Mouse (Mus musculus) kidney, postnatal 25 days (tissue): ENCODE data around the gene Cc2d1a.

Experiments used
- DNase-seq, 2 experiments: peaks; one replicate each; pipeline ENCODE4 v3.0.0; 2021; ENCODE audit warnings: mixed read lengths in 2 of 2

Gene Cc2d1a

GRCm38 (mm10) chr8:84177405-84177804 is 29.7 kb upstream of the Cc2d1a start:
- no peak for DNase-seq

- no peak for DNase-seq
These were observed 28.8 kb upstream of the Cc2d1a start for GRCm38 (mm10) chr8:84176560-84176959.

GRCm38 (mm10) chr8:84173861-84174260 is 26.1 kb upstream of the Cc2d1a start:
- DNase-seq = peak; percentile 52 to 64

- no peak for DNase-seq
These were observed 22.4 kb upstream of the Cc2d1a start for GRCm38 (mm10) chr8:84170096-84170495.

GRCm38 (mm10) chr8:84167696-84168095 is 20.0 kb upstream of the Cc2d1a start:
- no peak for DNase-seq

- no peak for DNase-seq
These were observed 9.9 kb upstream of the Cc2d1a start for GRCm38 (mm10) chr8:84157620-84158019.

GRCm38 (mm10) chr8:84149181-84149580 is 1.4 kb upstream of the Cc2d1a start:
- DNase-seq = no peak

GRCm38 (mm10) chr8:84148531-84148850 is 755 bp upstream of the Cc2d1a start:
- no peak for DNase-seq

- peak; percentile 56 to 79 for DNase-seq
These were observed 391 bp downstream of the Cc2d1a start for GRCm38 (mm10) chr8:84147324-84147766.

- DNase-seq = no peak
These were observed 3.0 kb downstream of the Cc2d1a start for GRCm38 (mm10) chr8:84144636-84145245.

- DNase-seq = no peak
These were observed 6.9 kb downstream of the Cc2d1a start for GRCm38 (mm10) chr8:84140838-84141237.

GRCm38 (mm10) chr8:84137848-84138247 is 9.9 kb downstream of the Cc2d1a start:
- DNase-seq = no peak

GRCm38 (mm10) chr8:84132225-84132624 is 15.5 kb downstream of the Cc2d1a start:
- no peak for DNase-seq

- DNase-seq = peak; percentile 49 to 82
These were observed 16.9 kb downstream of the Cc2d1a start for GRCm38 (mm10) chr8:84130806-84131205.

GRCm38 (mm10) chr8:84128277-84128676 is 19.5 kb downstream of the Cc2d1a start:
- no peak for DNase-seq

GRCm38 (mm10) chr8:84127202-84127901 is 20.4 kb downstream of the Cc2d1a start:
- DNase-seq = no peak

GRCm38 (mm10) chr8:84126742-84127141 is 21.0 kb downstream of the Cc2d1a start:
- DNase-seq = no peak

- no peak for DNase-seq
These were observed 22.1 kb downstream of the Cc2d1a start, which contains the start of gene Podnl1 for GRCm38 (mm10) chr8:84125656-84126055. Gene Podnl1, plus strand, starts transcription at chr8:84125989.

GRCm38 (mm10) chr8:84122151-84122550 is 25.6 kb downstream of the Cc2d1a start:
- DNase-seq = no peak

- no peak for DNase-seq
These were observed 32.1 kb downstream of the Cc2d1a start for GRCm38 (mm10) chr8:84115646-84116045.

- DNase-seq = no peak
These were observed 41.3 kb downstream of the Cc2d1a start for GRCm38 (mm10) chr8:84106216-84107040.

GRCm38 (mm10) chr8:84105676-84106075 is 42.1 kb downstream of the Cc2d1a start:
- DNase-seq = no peak
